Mouse (Mus musculus) neural tube, embryonic 14.5 days (tissue): ENCODE results near the gene Ap5z1. TPM values are rescaled to one million over a fixed set of nuclear protein-coding genes. Genes with fewer than 3 reads are reported as not detected.

Experiments used
- ATAC-seq: fragments of 200-750 bp; cut with Nextera tagmentation; 2 replicates; pipeline ENCODE4 v1.8.0; 2017; ENCODE audit warnings: low read depth, mild to moderate bottlenecking, moderate TSS enrichment, moderate library complexity
- H3K27ac ChIP-seq: fragments of 300-500 bp; sonication (generic); 2 replicates; pipeline ENCODE4 v1.5.1; 2014; ENCODE audit warnings: low read depth, mild to moderate bottlenecking, control low read depth, low read length, moderate library complexity, mixed read lengths
- H3K27me3 ChIP-seq: fragments of 300-500 bp; sonication (generic); 2 replicates; pipeline ENCODE4 v1.6.1; 2014; ENCODE audit warnings: low read length; ENCODE audit not compliant: control insufficient read depth, insufficient read depth
- H3K36me3 ChIP-seq: fragments of 300-500 bp; sonication (generic); 2 replicates; pipeline ENCODE4 v1.6.1; 2014; ENCODE audit warnings: low read length, mixed read lengths; ENCODE audit not compliant: control insufficient read depth, insufficient read depth
- H3K4me1 ChIP-seq: fragments of 300-500 bp; sonication (generic); 2 replicates; pipeline ENCODE4 v1.6.1; 2014; ENCODE audit warnings: low read length; ENCODE audit not compliant: control insufficient read depth, insufficient read depth
- H3K4me2 ChIP-seq: fragments of 300-500 bp; sonication (generic); 2 replicates; pipeline ENCODE4 v1.6.1; 2014; ENCODE audit warnings: mild to moderate bottlenecking, low read depth, low read length, control low read depth
- H3K4me3 ChIP-seq: fragments of 300-500 bp; sonication (generic); 2 replicates; pipeline ENCODE4 v1.5.1; 2014; ENCODE audit warnings: low read depth, low read length, control low read depth, mixed read lengths
- H3K9ac ChIP-seq: fragments of 300-500 bp; sonication (generic); replicated peaks from 2 replicates; pipeline ENCODE4 v1.6.1; 2014; ENCODE audit warnings: low read depth, mild to moderate bottlenecking, control low read depth, low read length, mixed read lengths
- H3K9me3 ChIP-seq: fragments of 300-500 bp; sonication (generic); 2 replicates; pipeline ENCODE4 v1.6.1; 2016; ENCODE audit warnings: low read length; ENCODE audit not compliant: control insufficient read depth
- WGBS: fragments of 180-500 bp; shearing (Covaris S2); extraction: QIAGEN DNeasy Blood & Tissue Kit; methylation state at CpG from one replicate; pipeline ENCODE4 v1.1.7; 2014; 5-methylcytosine and 5-hydroxymethylcytosine counted together
- polyA plus RNA-seq: library from polyadenylated mRNA; unstranded; fragments of >200 nt; fragmentation: Nextera tagmentation; extraction: Ambion mirVana; gene quantifications from 2 replicates; pipeline ENCODE4 v1.2.1, GENCODE M21; 2014

The Ap5z1 gene
- polyA plus RNA-seq, 1 experiment from 2014 or later, result 11.9 TPM

GRCm38 (mm10) chr5:142475669-142476068, 11.9 kb downstream of the Ap5z1 start:
- Histone ChIP-seq H3K4me2 (no peak overlapping the region), H3K36me3 (peaks cover 10% of the 10 kb centered on the region; the same call in 1 of the 2 replicates), H3K9me3 (no peaks in the 10 kb centered on the region), H3K27me3 (no peaks in the 10 kb centered on the region), H3K9ac (no peak overlapping the region), H3K4me3 (no peak overlapping the region), H3K27ac (no peak overlapping the region), H3K4me1 (no peaks in the 10 kb centered on the region; the same call in 1 of the 2 replicates)
- 79% methylated on average over 7 of the region's 7 CpGs for WGBS
- no peak for ATAC-seq

GRCm38 (mm10) chr5:142477346-142477745, 13.6 kb downstream of the Ap5z1 start:
- Histone ChIP-seq H3K4me2 (no peak overlapping the region), H3K27me3 (no peaks in the 10 kb centered on the region), H3K9ac (0 out of 2 replicates have a peak overlapping the region, but pooled peaks have one; percentile 21), H3K36me3 (peaks cover 10% of the 10 kb centered on the region; the same call in 1 of the 2 replicates), H3K4me3 (no peak overlapping the region), H3K27ac (no peak overlapping the region), H3K4me1 (no peaks in the 10 kb centered on the region; the same call in 1 of the 2 replicates), H3K9me3 (no peaks in the 10 kb centered on the region)
- ATAC-seq, result no peak
- WGBS, result 87% methylated on average over 12 of the region's 12 CpGs

- WGBS, result 82% methylated on average over 5 of the region's 5 CpGs
- H3K4me1 ChIP-seq, result no peaks in the 10 kb centered on the region; the same call in 1 of the 2 replicates
- H3K4me2 ChIP-seq, result no peak overlapping the region
- peaks cover 10% of the 10 kb centered on the region; the same call in 1 of the 2 replicates for H3K36me3 ChIP-seq
- H3K9ac ChIP-seq, result 0 out of 2 replicates have a peak overlapping the region, but pooled peaks have one; percentile 21
- no peaks in the 10 kb centered on the region for H3K27me3 ChIP-seq
- no peaks in the 10 kb centered on the region for H3K9me3 ChIP-seq
- no peak for ATAC-seq
- H3K27ac ChIP-seq, result no peak overlapping the region
- H3K4me3 ChIP-seq, result no peak overlapping the region
Observed at GRCm38 (mm10) chr5:142477866-142478615, 14.3 kb downstream of the Ap5z1 start.

- H3K27ac ChIP-seq, result no peak overlapping the region
- H3K4me3 ChIP-seq, result no peak overlapping the region
- no peaks in the 10 kb centered on the region for H3K4me1 ChIP-seq
- 31% methylated on average over 17 of the region's 17 CpGs for WGBS
- H3K4me2 ChIP-seq, result peak overlapping the region; percentile 20; the same call in 1 of the 2 replicates
- H3K36me3 ChIP-seq, result peaks cover 10% of the 10 kb centered on the region; the same call in 1 of the 2 replicates
- peak; percentile 64 for ATAC-seq
- no peaks in the 10 kb centered on the region for H3K9me3 ChIP-seq
- H3K9ac ChIP-seq, result no peak overlapping the region
- H3K27me3 ChIP-seq, result no peaks in the 10 kb centered on the region
Observed at GRCm38 (mm10) chr5:142478829-142479435, 15.2 kb downstream of the Ap5z1 start.

GRCm38 (mm10) chr5:142482512-142482911, 18.8 kb downstream of the Ap5z1 start:
- Histone ChIP-seq H3K9me3 (no peaks in the 10 kb centered on the region), H3K9ac (no peak overlapping the region), H3K4me3 (no peak overlapping the region), H3K36me3 (no peaks in the 10 kb centered on the region), H3K27me3 (no peaks in the 10 kb centered on the region), H3K4me2 (no peak overlapping the region), H3K27ac (no peak overlapping the region), H3K4me1 (no peaks in the 10 kb centered on the region)
- 68% methylated on average over 2 of the region's 2 CpGs for WGBS
- no peak for ATAC-seq

- 94% methylated on average over 5 of the region's 5 CpGs for WGBS
- H3K27ac ChIP-seq, result no peak overlapping the region
- no peak for ATAC-seq
Observed at GRCm38 (mm10) chr5:142483581-142483980, 19.8 kb downstream of the Ap5z1 start.

GRCm38 (mm10) chr5:142486654-142487053, 22.9 kb downstream of the Ap5z1 start:
- H3K4me3 ChIP-seq, result no peak overlapping the region
- no peak overlapping the region for H3K9ac ChIP-seq
- 68% methylated on average over 9 of the region's 9 CpGs for WGBS
- no peaks in the 10 kb centered on the region for H3K9me3 ChIP-seq
- no peak overlapping the region for H3K4me2 ChIP-seq
- H3K36me3 ChIP-seq, result no peaks in the 10 kb centered on the region
- no peaks in the 10 kb centered on the region for H3K27me3 ChIP-seq
- ATAC-seq, result no peak
- no peak overlapping the region for H3K27ac ChIP-seq
- no peaks in the 10 kb centered on the region for H3K4me1 ChIP-seq

More at GRCm38 (mm10) chr5:142483581-142483980, 19.8 kb downstream of the Ap5z1 start:
- H3K9me3 ChIP-seq, result no peaks in the 10 kb centered on the region
- no peaks in the 10 kb centered on the region for H3K27me3 ChIP-seq
- no peak overlapping the region for H3K9ac ChIP-seq
- no peak overlapping the region for H3K4me3 ChIP-seq
- no peaks in the 10 kb centered on the region for H3K36me3 ChIP-seq
- H3K4me2 ChIP-seq, result no peak overlapping the region
- H3K4me1 ChIP-seq, result no peaks in the 10 kb centered on the region

- H3K27ac ChIP-seq, result no peak overlapping the region
- no peaks in the 10 kb centered on the region for H3K4me1 ChIP-seq
- H3K9me3 ChIP-seq, result no peaks in the 10 kb centered on the region
- no peak overlapping the region for H3K4me2 ChIP-seq
- H3K4me3 ChIP-seq, result no peak overlapping the region
- WGBS, result 78% methylated on average over 9 of the region's 9 CpGs
- no peaks in the 10 kb centered on the region for H3K27me3 ChIP-seq
- no peak overlapping the region for H3K9ac ChIP-seq
- H3K36me3 ChIP-seq, result no peaks in the 10 kb centered on the region
- no peak for ATAC-seq
Observed at GRCm38 (mm10) chr5:142489955-142490707, 26.4 kb downstream of the Ap5z1 start.
